Mouse (Mus musculus): ENCODE measurements around the gene Ampd3. TPM values are rescaled to one million over a fixed set of nuclear protein-coding genes. Genes with fewer than 3 reads are reported as not detected.

Gene Ampd3
- 10 to 100 TPM; 13.9 to 14.7 TPM for total RNA-seq (2021)
- long read RNA-seq, experiment 1, partial matches to known transcripts, result 3 of 6 reads
- long read RNA-seq, experiment 1, other reads (novel, unspliced or antisense), result 3 of 6 reads
- long read RNA-seq, experiment 2, partial matches to known transcripts, result 3 of 8 reads
- long read RNA-seq, experiment 2, other reads (novel, unspliced or antisense), result 4 of 8 reads

DNA sequence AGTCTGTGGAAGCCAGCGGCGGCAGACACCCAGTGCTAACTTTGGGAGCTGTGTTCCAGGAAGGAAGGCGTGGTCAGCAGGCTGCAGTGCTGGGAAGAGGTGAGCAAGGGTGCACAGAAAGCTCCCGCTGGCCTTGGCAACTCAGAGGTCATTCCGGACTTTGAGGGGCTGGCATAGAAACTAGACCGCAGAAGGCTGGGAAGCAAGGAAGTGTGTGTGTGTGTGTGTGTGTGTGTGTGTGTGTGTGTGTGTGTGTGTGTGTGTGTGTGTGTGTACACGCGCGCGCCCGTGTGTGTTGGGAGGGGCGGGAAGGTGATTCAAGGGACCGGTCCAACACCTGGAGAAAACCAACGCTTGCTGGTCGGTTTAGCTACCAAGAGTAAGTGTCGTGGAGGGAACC, at the start of gene Ampd3:
Gene Ampd3, plus strand, starts transcription at position 206 of the 400 bp plus-strand sequence.
- DNase-seq, result peak in 1 of 2 experiments; percentile 28

DNA sequence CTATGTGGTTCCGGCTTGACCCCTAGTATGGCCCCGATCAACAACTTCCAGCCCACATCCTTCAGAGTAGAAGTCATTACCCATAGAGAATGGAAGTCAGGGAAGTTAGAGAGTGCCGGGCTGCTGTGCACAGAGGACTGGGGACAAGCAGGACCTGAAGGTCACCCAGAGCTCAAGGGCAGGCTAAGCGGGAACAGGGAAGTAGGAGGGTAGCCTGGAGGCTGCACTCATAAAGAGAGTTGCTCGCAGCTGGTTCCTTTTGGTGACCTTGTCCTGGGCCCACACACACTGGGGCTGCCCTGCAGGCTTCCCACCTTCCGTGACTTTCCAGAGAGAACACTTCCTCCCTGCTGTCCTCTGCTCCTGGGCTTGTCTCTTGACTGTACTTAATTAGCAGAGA, 49.5 kb upstream of the Ampd3 start:
- DNase-seq, result peak; percentile 38 to 57

DNA sequence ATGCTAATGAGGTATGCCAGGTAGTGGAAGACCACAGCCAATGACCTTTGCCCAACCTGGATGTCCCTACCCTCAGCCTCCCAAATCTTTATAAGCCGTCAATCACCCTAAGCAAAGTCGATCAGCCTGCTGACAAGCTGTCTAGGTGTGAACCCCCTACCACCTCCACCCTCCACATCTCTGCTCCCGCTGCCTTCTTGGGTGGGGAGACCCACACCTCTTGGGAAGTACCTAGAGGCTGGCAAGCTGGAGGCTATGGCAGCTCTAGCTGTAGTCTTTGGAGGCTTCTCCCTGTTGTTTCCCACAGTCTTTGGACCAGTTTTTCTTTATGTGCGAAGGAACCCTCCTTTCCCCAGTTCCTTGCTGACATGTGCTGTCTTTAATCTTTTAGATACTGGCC, 48.1 kb upstream of the Ampd3 start:
- DNase-seq, result no peak

DNA sequence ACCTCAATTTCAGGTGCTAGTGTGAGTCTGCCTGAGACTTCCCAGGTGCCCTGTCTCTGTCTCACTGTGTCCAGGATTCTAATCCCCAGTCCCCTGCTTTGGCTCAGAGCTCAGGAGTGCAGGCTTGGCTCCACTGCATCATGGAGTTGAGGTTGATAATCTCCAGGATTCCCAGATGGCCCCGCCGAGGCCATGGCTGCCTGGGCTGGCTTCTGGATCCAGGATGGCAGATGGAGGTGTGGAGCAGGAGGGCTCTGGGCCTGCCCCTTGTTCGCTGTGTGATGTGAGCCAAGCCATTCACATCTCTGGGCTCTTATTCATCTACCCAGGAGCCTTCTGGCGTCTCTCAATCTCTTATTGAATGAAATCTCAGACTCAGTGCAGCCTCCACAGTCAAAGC, 45.8 kb upstream of the Ampd3 start:
- DNase-seq, result no peak

DNA sequence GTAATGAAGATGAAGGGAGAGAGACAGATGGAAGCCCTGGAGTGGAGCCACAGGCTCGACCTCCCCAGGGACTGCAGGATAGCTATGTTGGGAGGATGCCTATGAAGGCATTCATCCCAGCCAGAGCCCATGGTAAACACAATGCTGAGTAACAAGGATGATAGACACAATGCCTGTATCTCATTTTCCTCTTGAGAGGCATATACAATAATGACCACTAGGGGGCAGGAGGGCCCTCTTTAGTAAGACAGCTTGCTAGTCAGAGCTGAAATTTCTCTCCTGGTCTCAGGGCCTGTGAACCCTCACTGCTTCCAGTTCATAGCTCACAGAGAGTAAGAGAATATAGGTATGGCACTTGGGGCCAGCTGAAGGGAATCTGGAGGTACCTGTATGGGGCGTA, 41.0 kb upstream of the Ampd3 start:
- peak in 1 of 2 experiments; percentile 66 for DNase-seq

DNA sequence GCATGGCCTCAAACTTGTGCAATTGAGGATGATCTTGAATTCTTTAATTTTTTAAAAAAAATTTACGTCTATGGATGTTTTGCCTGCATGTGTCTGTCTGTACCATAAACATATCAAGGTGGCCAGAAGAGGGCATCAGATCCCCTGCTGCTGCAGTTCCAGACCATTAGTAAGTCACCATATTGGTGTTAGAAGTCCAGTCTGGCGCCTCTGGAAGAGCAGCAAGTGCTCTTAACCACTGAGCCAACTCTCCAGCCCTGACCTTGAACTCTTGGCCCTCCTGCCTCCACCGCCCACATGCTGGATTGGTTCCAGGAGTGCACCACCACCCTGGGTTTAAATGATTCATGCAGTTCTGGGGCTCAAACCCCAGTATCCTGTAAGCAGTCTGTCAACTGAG, 39.1 kb upstream of the Ampd3 start:
- DNase-seq, result peak; percentile 46 to 64

DNA sequence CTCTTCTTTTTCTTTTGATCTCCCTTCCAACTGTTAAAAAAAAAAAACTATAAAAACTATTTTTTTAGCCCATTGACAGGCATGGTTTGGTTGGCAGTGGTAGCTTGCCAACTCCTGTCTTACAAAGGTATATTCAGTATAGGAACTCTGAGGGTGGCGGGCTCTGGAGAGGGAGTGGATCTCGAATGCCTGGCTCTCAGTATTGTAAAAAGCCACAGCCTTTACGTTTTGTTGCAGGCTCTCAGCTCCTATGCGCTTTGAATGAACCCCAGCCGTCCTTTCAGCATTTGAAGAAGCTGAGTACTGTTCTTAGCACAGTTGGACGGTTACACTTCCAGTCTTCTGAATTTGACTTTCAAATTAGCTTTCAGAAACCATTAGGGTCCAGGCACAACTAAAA, 38.7 kb upstream of the Ampd3 start:
- DNase-seq, result no peak

DNA sequence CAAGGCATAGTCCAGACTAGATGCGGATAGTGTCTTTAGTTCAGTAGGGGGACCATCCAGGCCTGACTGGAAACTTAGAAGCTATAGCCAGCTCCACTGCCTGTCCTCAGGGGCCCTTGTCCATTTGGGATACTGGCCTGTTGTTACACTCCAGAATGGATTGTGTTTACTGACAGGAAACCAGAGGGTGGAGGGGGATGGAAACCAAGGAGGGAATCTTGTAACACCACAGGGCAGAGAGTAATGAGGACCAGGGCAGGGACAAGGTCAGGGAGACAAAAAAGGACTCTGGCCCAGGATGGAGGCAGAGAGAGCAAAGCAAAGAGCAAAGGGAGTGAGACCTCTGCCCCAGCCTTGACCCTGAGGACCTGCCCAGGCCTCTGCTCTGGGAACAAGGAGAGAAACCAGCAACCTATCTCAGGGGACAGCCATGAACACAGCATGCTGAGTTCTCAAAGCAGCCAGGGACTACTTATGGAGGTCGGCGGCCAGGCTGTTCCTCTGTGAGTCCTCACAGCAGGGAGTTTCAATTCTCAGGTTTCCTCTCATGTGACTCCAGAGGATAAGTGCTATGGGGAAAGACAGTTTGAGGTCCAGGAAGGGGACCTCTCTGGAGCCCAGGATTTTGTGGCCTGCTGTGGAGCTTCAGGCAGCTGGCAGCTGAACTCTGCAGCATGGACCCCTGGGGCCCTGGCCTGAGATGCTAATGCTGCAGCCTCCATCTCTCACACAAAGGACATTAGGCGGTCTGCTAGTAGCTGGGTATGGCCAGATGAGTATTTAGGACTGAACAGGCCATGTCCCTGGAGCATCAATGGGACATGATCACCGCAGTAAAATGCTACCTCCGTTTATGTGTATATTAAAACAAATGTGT, 36.7 kb upstream of the Ampd3 start:
- DNase-seq, result no peak

DNA sequence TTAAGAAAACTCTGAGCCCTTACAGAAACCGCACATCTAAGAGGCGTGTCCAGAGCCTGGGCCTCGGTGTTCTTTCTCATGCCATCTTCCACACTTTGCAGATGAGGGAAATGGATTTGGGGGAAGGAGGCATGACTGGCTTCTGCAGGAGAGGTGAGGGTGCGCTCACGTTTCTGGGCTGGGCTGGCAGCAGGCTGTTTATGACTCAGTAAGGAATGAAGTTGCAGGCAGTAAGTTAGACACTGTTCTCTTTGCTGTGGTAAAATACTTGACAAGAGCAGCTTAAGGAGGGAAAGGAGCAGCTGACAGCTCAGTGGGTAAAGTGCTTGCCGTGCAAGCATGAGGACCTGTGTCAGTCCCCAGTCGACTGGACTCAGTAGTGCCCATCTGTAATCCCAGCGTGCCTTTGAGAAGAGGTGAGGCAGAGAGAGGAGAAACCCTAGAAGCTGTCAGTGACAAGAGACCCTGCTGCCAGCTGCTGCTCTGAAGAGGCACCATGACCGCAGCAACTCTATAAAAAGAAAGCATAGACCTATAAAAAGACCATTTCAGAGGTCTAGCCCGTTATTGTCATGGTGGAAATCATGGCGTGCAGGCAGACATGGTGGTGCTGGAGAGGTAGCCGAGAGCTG, 35.9 kb upstream of the Ampd3 start:
- no peak for DNase-seq

DNA sequence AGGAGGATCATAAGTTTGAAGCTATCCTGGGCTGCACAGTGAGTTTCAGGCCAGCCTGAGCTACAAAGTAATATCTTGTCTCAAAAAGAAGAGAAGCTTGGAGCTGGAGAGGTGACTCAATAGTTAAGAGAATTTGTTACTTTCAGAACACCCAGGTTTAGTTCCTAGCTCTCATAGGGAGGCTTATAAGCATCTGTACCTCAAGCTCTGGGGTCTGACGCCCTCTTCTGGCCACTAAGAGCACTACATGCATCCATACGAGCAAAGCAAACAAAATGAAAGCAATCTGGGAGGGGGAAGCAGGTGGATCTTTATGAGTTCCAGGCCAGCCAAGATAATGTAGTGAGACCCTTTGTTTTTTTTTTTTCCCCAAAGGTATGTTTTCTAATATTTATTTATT, 31.1 kb upstream of the Ampd3 start:
- no peak for DNase-seq

DNA sequence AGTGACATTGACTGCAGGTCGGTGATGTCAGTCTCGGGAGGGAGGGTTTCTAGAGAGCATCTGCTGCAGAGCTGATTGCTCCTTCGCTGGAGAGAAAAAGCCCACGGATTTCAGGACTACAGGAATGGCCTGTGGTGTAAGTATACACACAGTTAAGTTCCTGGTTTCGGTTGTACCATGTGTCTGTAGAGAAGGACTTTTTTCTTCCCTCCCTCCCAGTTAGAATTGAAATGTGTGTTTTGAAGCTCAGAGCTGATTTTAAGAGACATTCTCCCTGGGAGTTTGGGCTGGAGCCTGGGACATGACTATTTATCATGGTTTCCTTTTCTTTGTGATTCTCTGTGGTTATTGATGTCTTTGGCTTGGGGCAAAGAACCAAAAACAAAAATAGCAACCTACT, 28.2 kb upstream of the Ampd3 start:
- DNase-seq, result no peak

DNA sequence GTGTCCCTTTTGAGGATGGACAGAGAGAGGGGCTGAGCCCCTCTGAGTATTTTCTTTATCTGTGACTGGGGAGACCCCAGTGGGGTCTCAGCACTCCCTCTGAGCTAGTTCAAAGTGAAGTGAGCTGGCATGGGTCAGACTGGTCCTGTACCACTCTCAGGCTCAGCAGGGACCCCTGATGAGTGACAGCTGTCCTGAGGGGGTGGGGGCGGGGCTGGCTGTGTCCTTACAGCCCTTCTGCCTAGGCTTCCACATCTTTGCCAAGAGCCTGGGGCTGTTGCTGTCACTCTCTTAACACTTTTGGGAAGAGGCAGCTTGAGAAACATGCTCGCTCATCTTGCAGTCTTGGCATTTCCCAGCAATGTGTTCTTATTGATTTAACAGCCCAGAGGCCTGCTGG, 27.8 kb upstream of the Ampd3 start:
- no peak for DNase-seq

DNA sequence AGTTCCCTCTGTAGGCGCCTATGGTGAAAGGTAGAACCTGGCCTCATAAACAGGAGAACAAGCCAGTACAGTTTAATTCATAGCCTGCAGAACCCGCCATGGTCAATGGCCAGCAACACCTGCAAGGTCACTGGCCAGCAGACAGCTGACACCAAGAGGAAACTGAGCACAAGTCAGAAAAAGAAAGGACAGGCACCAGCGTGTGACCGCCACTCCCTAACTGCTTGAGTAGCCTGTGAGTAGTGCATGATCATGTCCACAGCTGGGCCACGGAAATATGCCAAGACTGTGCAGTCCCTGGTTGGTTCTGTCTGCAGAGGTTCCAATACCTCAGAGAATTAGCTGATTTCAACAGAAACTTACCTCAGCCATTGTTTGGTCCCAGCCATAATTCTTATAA, 26.0 kb upstream of the Ampd3 start:
- DNase-seq, result no peak

DNA sequence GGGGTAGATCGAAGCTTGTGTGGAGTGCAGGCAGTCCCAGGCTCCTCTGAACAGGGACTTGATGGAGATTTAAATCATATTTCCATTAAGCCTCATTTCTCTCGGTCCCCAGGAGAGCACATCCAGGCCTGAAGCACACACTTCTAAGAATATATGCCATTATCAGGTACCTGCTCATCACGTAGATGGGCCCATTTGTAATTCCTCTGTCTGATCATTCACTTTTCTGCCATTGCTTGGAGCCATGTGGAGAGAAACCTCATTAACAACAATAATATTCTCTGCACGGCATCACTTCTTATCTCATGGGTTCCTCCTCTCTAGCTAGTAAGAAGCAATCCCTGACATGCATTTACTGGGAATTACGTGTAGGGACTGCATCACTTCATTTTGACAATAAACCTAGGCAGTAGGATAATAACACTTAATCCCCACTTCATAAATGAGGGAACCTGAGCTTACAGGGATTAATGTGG, 21.9 kb upstream of the Ampd3 start:
- DNase-seq, result no peak

DNA sequence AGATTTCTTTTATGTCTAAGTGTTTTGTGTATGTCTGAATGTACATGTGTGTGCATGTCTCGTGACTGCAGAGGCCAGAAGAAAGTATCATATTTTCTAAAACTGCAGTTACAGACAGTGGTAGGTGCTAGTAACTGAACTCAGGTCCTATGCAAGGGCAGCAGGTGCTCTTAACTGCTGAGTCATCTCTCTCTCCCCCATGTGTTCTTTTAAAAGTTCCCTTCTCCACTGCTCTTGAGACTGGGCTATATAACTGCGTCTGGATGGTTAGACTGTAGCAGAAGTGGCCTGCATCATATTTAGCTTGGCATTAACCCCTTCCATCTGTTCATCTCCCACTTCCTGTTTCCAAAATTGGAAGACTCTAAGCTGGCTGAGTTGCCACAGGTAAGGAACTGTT, 21.2 kb upstream of the Ampd3 start:
- no peak for DNase-seq

DNA sequence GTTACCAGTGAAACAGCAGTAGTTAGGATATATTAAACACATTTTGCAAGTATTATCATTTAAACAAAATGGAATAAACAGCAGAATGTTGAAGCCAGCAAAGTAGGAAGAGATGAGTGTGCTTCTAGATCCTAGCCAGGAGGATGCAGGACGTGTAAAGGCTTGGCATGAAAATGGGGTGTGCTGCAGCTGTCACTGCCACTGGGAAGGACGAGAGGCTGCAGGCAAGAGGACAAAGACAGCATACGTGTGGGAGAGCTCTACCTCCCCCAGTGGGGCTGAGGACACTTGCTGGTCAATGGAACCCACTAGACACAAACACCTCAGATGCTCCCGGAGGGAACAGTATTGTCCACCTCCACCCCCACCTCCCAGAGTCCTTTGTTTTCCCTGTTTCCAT, 17.2 kb upstream of the Ampd3 start:
- no peak for DNase-seq

DNA sequence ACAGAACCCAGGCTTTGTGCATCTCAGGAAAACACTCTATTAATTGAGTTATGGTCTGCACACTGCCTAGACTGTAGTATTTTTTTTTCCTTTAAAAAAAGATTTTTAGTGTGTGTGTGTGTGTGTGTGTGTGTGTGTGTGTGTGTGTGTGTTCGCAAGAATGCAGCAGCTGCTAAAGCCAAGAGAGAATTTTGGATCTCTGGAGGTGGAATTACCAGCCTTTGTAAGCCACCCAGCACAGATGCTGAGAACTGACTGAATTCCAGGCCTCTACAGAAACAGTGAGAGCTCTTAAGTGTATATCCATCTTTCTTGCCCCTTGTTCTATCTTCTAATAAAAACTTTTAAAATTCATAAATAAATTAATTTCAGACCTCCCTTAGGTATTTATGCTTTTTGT, 16.4 kb upstream of the Ampd3 start:
- DNase-seq, result no peak

DNA sequence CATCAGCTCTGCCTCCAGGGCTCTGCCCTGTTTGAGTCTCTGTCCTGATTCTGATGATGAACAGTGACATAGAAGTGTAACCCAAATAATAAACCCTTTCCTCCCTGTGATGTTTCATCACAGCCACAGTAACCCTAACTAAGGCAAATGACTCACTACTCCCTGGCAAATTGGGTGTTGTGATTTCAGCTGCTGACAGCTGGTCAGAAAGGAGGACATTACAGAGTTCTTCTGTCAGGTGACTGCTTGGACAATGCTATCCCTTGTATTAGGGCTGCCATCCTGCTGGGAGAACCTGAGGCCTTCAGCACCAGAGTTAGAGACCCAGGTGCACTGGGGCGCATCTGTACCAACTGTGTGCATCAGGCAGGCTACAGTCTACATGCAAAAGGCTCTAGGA, 14.7 kb upstream of the Ampd3 start:
- no peak for DNase-seq

DNA sequence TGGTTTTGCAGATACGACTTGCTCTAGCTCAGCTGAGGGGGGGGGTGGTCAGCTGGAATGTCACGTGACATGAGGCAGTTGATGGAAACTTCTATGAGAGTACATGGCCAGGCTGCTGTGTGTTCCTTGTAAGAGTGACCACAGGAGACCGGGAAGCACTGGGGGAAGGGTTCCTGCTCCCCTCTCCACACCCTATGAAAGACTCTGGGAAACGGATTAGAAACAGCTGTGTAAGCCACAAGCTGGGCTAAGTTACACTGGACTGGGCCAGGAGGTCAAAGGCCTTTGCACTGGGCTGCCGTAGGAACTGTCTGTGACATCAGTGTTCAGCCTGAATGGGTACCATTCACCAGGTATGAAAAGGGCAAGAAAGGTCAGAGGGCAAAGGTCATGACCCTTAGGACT, 14.1 kb upstream of the Ampd3 start:
- no peak for DNase-seq

DNA sequence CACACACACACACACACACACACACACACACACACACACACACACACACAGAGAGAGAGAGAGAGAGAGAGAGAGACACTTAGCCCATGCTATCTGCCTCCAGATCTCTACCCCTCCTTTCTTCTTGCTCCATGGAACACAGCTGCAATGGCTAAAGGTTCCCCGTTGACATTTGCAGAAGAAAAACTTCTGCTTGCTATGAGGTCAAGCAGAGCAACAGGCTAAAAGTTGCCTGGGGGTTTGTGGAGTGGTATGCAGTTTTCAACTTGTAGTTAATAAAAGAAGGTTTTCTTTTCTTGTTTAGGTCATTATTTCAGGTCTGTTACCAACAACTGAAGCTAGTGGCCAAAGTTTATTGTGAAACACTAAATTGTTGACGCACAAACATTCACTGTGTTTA, 11.6 kb upstream of the Ampd3 start:
- DNase-seq, result no peak

DNA sequence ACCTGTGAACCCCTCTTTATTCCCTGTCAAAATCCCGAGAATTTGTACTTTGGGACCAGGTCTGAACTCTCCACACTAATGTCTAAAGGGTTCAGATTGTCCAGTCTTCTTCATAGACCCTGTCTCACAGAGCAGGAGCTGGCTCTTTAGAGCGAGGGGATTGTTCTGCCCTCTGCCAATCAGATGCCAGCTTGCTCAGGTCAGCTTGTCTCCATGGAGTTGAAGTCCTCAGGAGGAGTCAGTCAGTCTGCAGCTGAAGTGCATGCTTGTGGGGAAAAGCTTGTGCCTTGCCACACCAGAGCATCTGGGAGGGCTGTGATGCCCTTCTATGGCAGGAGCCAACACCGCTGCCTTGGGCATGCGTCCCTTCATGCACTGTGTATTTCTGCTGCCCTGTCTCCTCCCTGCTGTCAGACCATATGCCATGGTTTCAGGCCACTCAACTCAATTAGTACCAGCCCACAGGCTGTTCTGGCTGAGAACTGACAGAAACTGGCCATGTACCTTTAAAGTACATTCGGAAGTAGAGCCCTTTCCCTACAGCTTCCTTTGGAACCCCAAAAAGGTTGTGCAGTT, 5.3 kb upstream of the Ampd3 start:
- DNase-seq, result no peak

DNA sequence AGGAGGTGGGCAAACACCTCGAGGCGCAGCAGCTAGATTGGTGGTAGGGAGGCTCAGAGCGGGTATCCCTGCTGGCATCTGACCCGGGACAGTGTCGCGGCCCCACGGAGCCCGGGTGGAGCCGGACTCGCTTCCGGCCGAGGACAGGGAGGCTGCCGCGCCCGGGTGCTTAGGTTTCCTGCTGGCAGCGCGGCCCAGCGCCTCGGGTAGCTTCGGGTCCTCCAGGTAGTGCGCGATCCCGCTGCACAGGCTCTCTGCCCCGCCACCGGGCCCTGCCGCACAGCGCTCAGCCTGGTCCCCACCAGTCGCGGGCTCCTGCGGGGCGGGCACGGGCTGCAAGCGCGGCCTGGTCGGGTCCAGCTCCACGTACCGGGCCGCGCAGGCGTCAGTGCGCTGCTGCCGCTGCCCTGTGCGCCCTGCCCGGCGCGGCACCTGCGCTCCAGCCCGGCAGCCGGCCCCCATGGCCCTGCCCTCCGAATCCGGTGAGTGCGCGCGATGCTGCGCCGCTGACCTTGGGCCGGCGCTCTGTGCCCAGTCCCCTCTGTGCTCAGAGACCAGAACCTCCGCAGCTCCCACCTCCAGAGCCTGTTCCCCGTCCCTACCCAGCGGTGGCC, 552 bp downstream of the Ampd3 start:
- DNase-seq, result peak; percentile 48 to 71

DNA sequence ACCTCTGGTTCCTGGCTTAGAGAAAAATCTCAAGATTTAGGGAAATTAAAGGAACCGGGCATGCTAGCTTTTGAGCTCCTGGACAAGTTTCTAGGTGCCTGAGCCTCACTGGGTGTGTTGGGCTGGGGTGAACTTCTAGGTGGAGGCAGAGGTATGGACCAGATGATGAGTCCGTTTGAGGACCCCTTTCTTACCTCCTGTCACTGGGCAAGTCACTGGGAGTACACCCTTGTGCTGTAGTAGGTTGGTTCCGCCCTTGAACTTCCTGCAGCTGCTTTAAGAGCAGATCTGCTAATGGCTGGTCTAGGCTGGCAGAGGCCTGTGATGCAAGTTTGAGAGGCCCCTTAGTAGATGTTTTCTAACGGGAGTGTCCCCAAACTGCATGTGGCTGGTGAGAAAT, 1.1 kb downstream of the Ampd3 start:
- no peak for DNase-seq
